Mouse (Mus musculus) heart, embryonic 14.5 days (tissue): Measurements from ENCODE around the gene Slc6a13. TPM values are rescaled to one million over a fixed set of nuclear protein-coding genes. Genes with fewer than 3 reads are reported as not detected.

Experiments
- ATAC-seq: fragments of 200-750 bp; cut with Nextera tagmentation; 2 replicates; pipeline ENCODE4 v1.8.0; 2017; ENCODE audit warnings: low read depth, moderate TSS enrichment; ENCODE audit not compliant: insufficient number of reproducible peaks, insufficient read depth, low FRiP score
- H3K27ac ChIP-seq, 2 experiments: fragments of 200-500 bp in 1 of 2; fragments of 300-500 bp in 1 of 2; sonication (generic) in 1 of 2; replicated peaks in 1 of 2; 2 replicates each; pipeline ENCODE4 v1.5.1; 2012 to 2014; ENCODE audit warnings: low read depth in 2 of 2, low read length in 2 of 2, control low read depth in 1 of 2, mild to moderate bottlenecking in 1 of 2, mixed read lengths in 1 of 2; ENCODE audit not compliant: control insufficient read depth in 1 of 2, insufficient read depth in 1 of 2
- H3K27me3 ChIP-seq: fragments of 300-500 bp; sonication (generic); 2 replicates; pipeline ENCODE4 v1.6.1; 2014; ENCODE audit warnings: mild to moderate bottlenecking, low read length, control low read depth; ENCODE audit not compliant: control insufficient read depth, insufficient read depth
- H3K36me3 ChIP-seq: fragments of 300-500 bp; sonication (generic); 2 replicates; pipeline ENCODE4 v1.6.1; 2014; ENCODE audit warnings: mild to moderate bottlenecking, control low read depth, low read length, mixed read lengths; ENCODE audit not compliant: control insufficient read depth, insufficient read depth
- H3K4me1 ChIP-seq, 2 experiments: fragments of 200-500 bp in 1 of 2; fragments of 300-500 bp in 1 of 2; sonication (generic) in 1 of 2; 2 replicates each; pipeline ENCODE4 v1.6.1; 2012 to 2014; ENCODE audit warnings: low read length in 2 of 2, control low read depth in 1 of 2, mixed read lengths in 1 of 2; ENCODE audit not compliant: control insufficient read depth in 2 of 2, insufficient read depth in 2 of 2
- H3K4me2 ChIP-seq: fragments of 300-500 bp; sonication (generic); 2 replicates; pipeline ENCODE4 v1.6.1; 2014; ENCODE audit warnings: mild to moderate bottlenecking, low read length
- H3K4me3 ChIP-seq, 2 experiments: fragments of 200-500 bp in 1 of 2; fragments of 300-500 bp in 1 of 2; sonication (generic) in 1 of 2; 2 replicates each; pipeline ENCODE4 v1.5.1; 2012 to 2014; ENCODE audit warnings: low read length in 2 of 2, mild to moderate bottlenecking in 2 of 2, control low read depth in 1 of 2, low read depth in 1 of 2, moderate library complexity in 1 of 2; ENCODE audit not compliant: control insufficient read depth in 1 of 2, insufficient read depth in 1 of 2
- H3K9ac ChIP-seq: fragments of 300-500 bp; sonication (generic); 2 replicates; pipeline ENCODE4 v1.6.1; 2014; ENCODE audit warnings: mild to moderate bottlenecking, low read length
- H3K9me3 ChIP-seq: fragments of 300-500 bp; sonication (generic); 2 replicates; pipeline ENCODE4 v1.6.1; 2016; ENCODE audit warnings: low read length, control low read depth; ENCODE audit not compliant: control insufficient read depth
- WGBS: fragments of 180-500 bp; shearing (Covaris S2); extraction: QIAGEN DNeasy Blood & Tissue Kit; methylation state at CpG from one replicate; pipeline ENCODE4 v1.1.7; 2014; 5-methylcytosine and 5-hydroxymethylcytosine counted together
- polyA plus RNA-seq: library from polyadenylated mRNA; unstranded; fragments of >200 nt; fragmentation: Nextera tagmentation; extraction: Ambion mirVana; gene quantifications from 2 replicates; pipeline ENCODE4 v1.2.1, GENCODE M21; 2014

Gene Slc6a13
- polyA plus RNA-seq, 1 experiment from 2014 or later = 9.3 TPM

- no peak for ATAC-seq
- H3K4me3 ChIP-seq = no peak overlapping the region
Measured at GRCm38 (mm10) chr6:121326486-121327069, 26.6 kb downstream of the Slc6a13 start.

DNA sequence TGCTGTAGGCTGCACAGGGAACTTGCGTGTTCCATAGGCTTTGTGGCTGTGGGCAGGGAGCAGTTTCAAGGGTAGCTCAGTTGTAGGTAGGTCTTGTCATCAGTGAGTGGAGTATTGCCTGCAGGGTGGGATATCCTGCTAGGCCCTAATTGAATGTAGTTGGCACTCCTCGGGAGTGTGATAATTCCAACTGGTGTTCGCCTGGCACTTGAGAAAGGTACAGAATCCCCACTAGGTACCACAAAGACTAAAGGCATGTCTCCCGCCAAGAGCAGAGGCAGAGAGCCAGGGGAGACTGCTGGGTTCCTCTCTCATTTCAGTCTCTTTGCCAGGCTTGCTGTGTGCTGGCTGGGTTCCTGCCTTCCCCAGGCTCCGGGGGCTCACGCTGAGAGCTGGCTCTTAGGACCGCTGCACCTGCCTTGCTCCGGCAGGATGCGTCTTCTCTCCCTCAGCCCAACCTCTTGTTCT is 28.4 kb downstream of the Slc6a13 start:
- Histone ChIP-seq H3K27me3 (no peaks in the 10 kb centered on the region), H3K4me2 (no peak overlapping the region), H3K9ac (no peak overlapping the region), H3K9me3 (no peaks in the 10 kb centered on the region), H3K36me3 (no peaks in the 10 kb centered on the region), H3K27ac (no peak overlapping the region), H3K4me1 (peaks cover 13 to 15% of the 10 kb centered on the region in 2 experiments; a peak in 3 of 4 replicates), H3K4me3 (no peak overlapping the region)
- WGBS = 55% methylated on average over 9 of the region's 9 CpGs
- no peak for ATAC-seq

More at GRCm38 (mm10) chr6:121326486-121327069, 26.6 kb downstream of the Slc6a13 start:
- 0 out of 4 replicates have a peak overlapping the region, but pooled peaks of 1 of the 2 experiments have one; percentile 31 for H3K27ac ChIP-seq
- WGBS = 34% methylated on average over 10 of the region's 10 CpGs
- no peaks in the 10 kb centered on the region for H3K9me3 ChIP-seq
- no peaks in the 10 kb centered on the region for H3K36me3 ChIP-seq
- H3K4me1 ChIP-seq = peaks cover 13 to 15% of the 10 kb centered on the region in 2 experiments; a peak in 3 of 4 replicates
- no peaks in the 10 kb centered on the region for H3K27me3 ChIP-seq
- no peak overlapping the region for H3K4me2 ChIP-seq
- H3K9ac ChIP-seq = no peak overlapping the region

DNA sequence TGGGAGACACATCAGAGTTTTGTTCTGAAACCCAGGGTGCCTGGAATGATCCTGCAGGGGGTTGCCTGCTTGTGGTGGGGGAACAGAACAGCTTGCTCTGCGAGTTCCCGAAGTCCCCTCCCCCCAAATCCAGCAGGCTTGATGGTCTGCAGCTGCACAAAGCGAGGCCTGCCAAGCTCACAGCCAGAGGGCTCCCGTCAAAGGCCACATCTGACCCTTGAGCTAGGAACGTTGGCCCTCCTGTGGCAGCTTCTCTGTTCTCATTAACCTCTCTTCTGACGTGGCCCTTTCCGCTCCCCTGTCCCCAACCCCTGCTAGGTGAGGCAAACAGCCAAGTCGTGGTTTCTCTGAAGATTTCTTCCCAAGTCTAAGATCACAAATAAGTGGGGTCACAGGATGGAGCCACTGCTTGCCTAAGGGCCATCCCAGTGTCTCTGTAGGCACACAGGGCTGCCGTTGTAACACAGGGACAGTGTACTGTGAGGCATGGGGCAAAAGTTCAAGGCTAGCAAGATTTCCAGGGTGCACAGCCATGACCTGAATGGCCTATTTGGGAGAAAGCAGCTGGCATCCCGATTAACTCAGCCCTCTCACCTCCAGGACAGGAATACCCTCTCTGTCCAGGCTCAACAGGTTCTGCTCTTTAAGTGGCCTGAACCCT is 30.0 kb downstream of the Slc6a13 start:
- ATAC-seq = no peak
- H3K4me2 ChIP-seq = no peak overlapping the region
- H3K27me3 ChIP-seq = no peaks in the 10 kb centered on the region
- H3K36me3 ChIP-seq = no peaks in the 10 kb centered on the region
- no peak overlapping the region for H3K9ac ChIP-seq
- WGBS = 21% methylated on average over 10 of the region's 10 CpGs
- H3K4me1 ChIP-seq = peaks cover 13 to 15% of the 10 kb centered on the region in 2 experiments; a peak in 3 of 4 replicates
- H3K27ac ChIP-seq = no peak overlapping the region
- no peaks in the 10 kb centered on the region for H3K9me3 ChIP-seq
- no peak overlapping the region for H3K4me3 ChIP-seq

DNA sequence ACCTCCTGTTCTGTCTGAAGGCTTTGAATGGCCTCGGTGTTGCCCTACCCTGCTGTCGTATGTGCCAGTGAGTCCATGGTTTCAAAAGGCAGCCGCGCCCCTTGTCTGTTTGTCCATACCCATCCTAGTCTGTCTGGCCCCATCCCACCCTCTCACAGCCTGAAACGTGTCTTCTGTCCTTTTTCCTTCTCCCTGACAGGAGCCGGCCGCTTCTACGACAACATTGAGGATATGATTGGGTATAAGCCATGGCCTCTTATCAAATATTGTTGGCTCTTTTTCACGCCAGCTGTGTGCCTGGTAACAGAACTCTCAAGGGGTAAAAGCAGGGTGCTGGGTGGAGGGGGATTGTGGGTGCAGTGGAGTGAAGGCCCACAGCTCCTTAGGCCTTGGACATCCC is 35.8 kb downstream of the Slc6a13 start:
- Histone ChIP-seq H3K4me3 (no peak overlapping the region), H3K9ac (no peak overlapping the region), H3K9me3 (no peaks in the 10 kb centered on the region), H3K27ac (no peak overlapping the region), H3K27me3 (peaks cover 10% of the 10 kb centered on the region; the same call in 1 of the 2 replicates), H3K4me2 (no peak overlapping the region), H3K36me3 (no peaks in the 10 kb centered on the region), H3K4me1 (peaks cover 5 to 6% of the 10 kb centered on the region in 2 experiments)
- ATAC-seq = no peak
- 78% methylated on average over 9 of the region's 9 CpGs for WGBS

GRCm38 (mm10) chr6:121336558-121336957 is 36.5 kb downstream of the Slc6a13 start:
- peaks cover 5 to 6% of the 10 kb centered on the region in 2 experiments for H3K4me1 ChIP-seq
- H3K9me3 ChIP-seq = no peaks in the 10 kb centered on the region
- H3K4me3 ChIP-seq = no peak overlapping the region
- WGBS = 44% methylated on average over 8 of the region's 8 CpGs
- ATAC-seq = no peak
- peaks cover 10% of the 10 kb centered on the region; the same call in 1 of the 2 replicates for H3K27me3 ChIP-seq
- no peak overlapping the region for H3K9ac ChIP-seq
- H3K36me3 ChIP-seq = no peaks in the 10 kb centered on the region
- H3K27ac ChIP-seq = no peak overlapping the region
- H3K4me2 ChIP-seq = no peak overlapping the region

GRCm38 (mm10) chr6:121337229-121337628 is 37.2 kb downstream of the Slc6a13 start:
- ATAC-seq = no peak
- Histone ChIP-seq H3K4me3 (no peak overlapping the region), H3K9ac (no peak overlapping the region), H3K27me3 (peaks cover 10% of the 10 kb centered on the region; the same call in 1 of the 2 replicates), H3K4me2 (no peak overlapping the region), H3K9me3 (no peaks in the 10 kb centered on the region), H3K27ac (no peak overlapping the region), H3K4me1 (peaks cover 5 to 6% of the 10 kb centered on the region in 2 experiments), H3K36me3 (no peaks in the 10 kb centered on the region)
- WGBS = 93% methylated on average over 9 of the region's 9 CpGs

DNA sequence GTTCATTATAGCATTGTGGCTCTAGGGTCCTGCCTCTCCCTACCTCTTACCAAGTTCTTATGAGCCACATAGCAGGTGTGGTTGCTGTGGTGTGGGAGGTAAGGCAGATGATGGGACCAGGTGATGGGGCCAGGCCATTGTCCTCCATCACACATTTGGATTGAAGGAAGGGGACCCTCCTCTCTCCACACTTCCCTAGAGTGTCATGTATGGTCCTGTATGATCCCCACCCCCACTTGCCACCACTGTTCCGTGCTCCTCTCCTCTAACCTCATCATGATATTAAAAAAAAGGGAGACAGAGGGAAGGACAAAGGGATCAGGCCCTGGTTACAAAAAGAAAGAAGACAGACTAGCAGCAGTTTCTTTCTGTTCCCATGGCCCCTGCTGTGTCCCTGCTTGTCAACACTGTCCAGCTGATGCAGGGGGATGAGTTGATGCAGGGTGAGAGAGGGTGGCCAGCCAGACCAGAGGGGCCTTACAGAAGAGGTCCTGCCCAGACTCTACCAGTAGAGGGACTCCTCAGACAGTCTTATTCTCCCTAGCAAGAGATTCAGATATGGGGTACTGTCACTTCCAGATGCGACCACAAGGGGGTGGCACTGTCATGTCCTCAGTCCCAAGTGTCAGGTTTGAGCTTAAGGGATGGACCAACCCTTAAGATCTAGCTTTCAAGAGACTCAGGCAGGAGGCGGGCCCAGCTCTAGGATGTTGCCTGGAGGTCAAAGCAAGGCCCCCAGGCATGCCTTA is 37.9 kb downstream of the Slc6a13 start:
- Histone ChIP-seq H3K4me3 (no peak overlapping the region), H3K9me3 (no peaks in the 10 kb centered on the region), H3K27me3 (peaks cover 14% of the 10 kb centered on the region; the same call in 1 of the 2 replicates), H3K27ac (no peak overlapping the region), H3K36me3 (no peaks in the 10 kb centered on the region), H3K4me2 (no peak overlapping the region), H3K4me1 (peaks cover 5 to 6% of the 10 kb centered on the region in 2 experiments), H3K9ac (no peak overlapping the region)
- 35% methylated on average over 3 of the region's 3 CpGs for WGBS
- ATAC-seq = no peak
